Mouse (Mus musculus) MN1 (cell line): ENCODE measurements around the gene Chmp6.

Experiments used
- DNase-seq: peaks from one replicate; pipeline ENCODE4 v3.0.0-alpha.2; 2016; ENCODE audit warnings: low spot score

The Chmp6 gene

DNA sequence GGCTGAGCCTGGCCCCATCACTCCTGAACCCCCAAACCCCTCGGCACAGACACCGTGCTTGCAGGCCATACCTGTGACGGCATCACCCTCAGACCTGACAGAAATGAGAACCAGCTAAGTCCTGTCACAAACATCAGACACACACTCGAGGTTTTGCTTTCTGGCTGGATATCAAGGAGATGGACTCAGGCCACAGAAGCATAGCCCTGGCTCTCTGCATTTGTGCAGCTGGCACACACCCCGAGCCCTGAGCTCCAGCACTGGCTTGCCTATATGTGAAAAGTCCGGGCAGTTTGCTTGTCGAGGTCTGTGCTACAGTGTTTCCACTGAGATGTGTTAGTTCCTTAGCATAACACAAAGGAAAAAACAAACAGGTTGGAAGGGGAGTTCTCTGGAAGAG lies 5.5 kb upstream of the Chmp6 start:
- no peak for DNase-seq

DNA sequence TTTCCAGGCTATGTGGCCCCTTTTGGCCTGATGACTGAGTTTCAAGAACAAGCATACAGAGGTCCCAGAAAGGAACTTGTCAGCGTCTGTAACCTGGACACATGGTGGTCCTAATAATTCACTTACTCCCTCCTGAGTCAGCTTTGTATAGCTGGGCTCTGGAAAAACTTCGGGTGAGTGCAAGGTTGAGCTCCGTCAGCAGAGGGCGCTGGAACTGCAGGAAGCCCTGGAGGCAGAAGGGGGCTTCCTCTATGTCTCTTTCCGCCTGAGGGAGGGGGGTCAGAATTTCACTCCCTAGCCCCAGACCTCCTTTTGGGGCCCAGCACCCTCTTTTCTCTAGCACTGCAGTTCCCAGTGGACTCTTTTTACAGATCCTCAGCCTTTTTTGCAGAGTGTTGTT lies 3.8 kb upstream of the Chmp6 start:
- DNase-seq = peak; percentile 56

DNA sequence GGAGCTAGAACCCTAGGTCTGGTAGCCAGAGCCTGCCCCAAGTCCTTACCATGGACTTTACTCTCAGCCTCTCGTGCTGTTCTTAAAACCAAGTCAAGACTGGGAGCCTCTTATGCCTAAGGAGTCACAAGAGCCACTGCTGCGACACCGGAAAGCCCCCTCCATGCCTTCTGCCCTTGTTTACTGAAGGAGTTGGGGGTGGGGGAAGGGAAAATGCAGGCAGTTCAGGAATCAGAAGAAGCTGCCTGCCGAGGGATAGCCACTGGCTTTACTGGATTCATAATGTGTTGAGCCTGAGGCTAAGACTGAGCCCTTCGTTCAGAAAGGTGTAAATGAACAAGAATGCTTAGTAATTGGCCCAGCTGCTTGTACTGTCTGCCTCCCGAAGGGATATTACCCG lies 396 bp upstream of the Chmp6 start:
- DNase-seq = no peak

DNA sequence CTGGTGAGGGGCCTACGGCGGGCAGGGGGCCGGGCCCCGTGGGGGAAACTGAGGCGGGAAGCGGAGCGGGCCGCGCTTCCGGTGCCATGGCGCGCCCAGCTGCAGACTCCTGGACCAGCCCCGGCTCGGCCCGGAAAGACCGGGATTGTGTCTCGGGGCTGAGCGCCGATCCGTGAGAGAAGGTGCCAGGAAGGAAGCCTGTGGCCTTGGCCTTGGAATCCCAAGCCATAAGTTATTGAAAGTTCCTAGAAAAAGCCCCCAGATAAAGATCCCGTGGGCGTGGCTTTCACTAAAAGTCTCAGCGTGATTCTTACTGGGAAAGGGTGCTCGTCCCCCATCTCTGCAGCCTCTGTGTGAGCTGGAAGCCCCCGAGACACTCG lies 684 bp downstream of the Chmp6 start:
- DNase-seq = peak; percentile 33

DNA sequence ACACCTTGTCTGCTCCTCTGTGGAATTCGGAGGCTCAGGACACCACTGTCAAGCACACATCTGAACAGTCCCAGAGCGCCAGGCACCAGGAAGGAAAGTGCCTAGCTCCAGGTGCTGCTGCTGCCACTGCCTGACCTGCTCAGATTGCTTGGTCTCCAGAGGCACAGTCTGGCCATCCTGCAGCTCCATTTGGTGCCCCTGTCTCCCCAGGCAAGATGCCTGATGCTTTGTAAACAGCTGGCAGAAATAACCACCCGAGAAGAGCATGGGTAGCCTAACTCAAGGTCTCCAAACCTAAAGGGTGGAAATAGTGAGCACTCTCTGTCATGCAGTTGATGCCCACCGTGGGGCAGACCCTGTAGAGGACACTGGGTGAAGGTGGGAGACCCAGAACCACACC lies 1.1 kb downstream of the Chmp6 start:
- DNase-seq = no peak

DNA sequence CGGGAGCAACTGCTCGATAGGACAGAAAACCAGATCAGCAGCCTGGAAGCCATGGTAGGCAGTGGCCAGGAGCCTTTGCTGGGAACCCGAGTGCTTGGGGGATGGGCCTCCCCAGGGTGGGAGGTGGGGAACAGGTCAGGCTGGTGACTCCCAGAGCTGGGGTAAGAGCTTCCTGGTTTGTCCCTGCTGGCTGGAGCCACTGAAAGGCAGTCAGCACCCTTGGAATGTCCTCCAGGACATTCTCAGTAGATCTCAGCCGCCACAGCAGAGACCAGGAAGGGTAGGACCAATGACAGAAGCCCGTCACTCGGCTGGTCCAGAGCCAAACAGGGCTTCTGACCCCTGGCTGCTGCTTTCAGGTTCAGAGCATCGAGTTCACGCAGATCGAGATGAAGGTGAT lies 2.4 kb downstream of the Chmp6 start:
- peak; percentile 31 for DNase-seq

DNA sequence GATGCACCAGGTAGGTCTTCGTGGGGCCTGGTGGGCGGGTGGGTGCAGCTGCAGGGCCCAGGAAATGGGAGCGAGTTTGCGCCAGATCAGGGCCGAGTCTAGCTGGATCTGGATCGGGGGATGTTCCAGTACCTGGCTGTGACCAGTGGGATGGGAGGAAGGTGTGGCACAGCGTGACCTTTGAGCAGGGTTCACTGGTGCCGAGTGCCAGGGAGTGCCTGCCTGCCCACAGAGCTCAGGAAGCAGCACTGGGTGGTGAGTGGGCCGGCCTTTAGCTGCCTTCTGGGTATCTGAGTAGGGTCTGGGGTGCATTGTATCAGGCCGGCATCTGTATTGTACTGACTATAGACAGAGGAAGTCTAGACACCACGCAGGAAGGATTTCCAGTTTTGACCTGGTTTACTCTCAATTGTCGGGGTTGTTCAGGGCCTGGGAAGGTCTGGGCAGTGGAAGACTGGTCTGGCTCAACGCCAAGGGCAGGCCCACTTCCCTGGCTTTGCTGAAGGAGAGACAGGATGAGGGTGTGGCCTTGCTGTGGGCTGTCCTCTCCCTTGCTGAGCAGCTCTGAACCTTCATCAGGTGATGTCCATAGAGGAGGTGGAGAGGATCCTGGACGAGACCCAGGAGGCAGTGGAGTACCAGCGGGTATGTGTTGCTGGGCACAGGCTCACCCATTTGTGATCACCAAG lies 3.0 kb downstream of the Chmp6 start:
- peak; percentile 84 for DNase-seq

DNA sequence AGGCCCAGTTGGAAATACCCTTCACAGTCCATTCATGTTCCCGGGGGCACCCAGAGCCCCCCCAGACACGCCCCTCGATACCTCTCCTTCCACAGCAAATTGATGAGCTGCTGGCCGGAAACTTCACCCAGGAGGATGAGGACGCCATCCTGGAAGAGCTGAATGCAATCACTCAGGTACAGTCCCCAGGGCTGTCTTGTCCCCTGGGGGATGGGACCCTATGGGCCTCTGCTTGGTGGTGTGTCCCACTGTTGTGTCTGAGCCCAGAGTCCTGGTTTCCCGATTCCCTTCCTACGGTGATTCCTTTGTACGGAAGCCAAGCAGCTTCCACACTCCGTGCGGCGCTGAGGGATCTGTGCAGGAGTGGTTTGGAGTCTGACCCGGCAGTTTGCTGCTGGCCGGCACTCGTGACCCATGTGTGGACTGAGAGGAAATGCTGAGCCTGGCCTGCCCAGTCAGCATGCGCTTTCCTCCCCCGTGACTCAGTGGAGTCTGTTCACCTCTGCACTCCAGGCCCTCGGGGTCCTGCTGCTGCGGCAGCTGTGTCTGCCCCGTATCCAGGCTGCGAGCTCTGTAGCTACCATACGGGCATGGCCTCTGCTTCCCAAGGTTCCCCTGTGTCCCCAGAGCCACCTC lies 3.7 kb downstream of the Chmp6 start:
- DNase-seq = no peak

DNA sequence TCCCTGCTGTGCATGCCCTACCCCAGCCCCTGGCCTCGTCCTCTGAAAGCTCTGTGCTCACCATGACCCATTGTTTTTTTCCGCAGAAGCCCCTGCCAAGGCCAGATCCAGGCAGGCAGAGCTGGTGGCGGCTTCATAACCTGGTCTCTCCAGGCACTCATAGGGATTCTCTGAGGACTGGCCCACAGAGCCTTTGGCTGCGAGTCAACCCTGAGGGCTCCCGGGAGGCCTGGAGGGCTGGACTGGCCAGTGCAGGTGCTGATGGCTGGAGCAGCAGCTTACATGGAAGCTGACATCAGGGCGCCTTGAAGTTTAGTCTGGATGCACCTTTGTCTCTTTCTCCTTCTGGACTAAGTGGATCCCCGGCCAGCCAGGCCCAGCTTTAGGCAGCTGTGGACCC lies 5.3 kb downstream of the Chmp6 start:
- DNase-seq = peak; percentile 87

DNA sequence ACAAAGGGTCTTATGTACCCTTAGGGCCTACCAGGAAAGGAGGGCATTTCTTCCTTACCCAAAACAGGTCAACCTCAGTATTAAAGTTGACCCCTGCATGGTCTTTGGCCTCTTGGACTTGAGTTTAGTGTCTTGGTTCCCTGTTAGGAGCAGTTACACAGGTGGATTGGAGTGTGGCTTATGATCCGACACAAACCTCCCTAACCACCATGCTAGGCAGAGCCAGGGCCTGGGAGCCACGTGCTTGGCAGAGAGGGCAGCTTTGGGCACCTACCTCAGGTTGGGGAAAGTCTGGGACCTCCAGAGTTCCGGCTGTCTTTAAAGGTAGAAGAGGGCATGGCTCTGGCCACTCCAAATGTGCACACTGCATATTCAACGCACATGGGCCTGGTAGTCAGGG lies 6.2 kb downstream of the Chmp6 start:
- DNase-seq = no peak

DNA sequence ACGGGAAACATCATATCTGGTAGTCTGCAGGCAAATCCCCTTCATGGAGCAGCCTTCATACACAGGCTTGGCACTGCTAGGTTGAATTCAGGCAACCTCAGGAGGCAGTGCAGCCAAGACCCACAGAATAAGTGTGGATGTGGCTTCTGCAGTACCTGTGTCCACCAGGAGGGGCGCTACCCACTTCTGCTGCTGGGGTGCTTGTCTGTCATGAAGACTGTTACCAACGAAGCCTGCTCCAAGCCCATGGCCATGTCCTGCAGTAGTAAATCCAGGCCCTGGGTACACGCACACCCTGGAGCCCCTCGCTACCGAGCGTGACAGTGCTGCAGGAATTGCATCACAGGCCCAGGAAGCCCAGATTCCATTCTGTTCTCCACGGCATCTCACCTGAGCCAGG lies 6.7 kb downstream of the Chmp6 start:
- peak; percentile 57 for DNase-seq

DNA sequence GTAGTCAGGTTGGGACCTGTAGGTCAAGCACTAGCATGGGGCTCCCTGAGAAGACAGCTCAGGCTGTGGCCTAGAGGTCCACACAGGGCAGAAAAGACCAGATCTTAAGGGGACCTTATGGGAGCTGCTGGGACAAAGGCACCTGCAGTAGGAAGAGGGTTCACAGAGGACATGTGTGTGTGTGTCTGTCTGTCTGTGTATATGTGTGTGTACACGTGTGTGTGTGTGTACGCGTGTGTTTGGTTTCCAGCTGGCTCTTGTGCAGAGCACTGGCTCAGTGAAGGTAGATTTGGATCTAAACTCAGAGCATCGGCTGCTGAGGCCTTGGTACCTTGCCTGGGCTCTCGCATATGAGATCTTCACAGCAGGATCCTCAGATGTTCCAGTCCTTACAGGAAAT lies 7.4 kb downstream of the Chmp6 start:
- DNase-seq = no peak

DNA sequence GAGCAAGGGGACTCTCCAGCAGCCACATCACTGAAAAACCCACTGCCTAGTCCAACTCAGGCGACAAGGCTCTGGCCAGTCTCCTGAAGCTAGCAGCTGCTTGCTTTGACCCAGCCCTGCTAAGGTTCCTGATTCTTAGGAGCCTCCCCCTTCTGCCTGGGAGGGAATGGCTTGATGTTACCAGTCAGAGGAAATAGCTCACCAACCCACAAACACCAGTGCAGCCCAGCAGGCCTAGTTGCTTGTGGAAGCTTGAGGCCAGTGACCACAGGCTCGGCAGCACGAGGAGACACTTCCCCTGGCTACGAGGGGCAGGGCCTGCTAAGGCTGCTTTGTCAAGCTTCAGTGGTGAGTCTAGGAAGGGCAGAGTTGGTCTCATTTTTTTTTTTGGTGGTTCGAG lies 11.9 kb downstream of the Chmp6 start:
- DNase-seq = no peak

DNA sequence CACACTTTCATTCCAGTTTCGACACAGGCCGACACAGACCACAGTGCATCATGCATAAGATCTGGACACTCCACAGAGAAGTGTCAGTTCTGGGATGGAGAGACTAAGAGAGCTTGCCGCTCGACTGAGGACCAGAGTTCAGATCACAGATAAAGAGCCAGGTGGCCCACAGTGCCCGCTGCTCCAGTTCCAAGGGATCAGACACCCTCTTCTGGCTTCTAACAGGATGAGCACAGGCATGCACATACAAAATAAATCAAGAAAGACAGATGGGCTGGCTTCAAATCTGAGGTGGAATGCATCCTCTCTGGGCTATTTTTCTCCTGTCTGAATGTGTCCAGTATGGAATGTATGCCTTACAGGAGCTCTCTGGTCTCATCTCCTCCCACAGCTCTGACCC lies 13.5 kb downstream of the Chmp6 start:
- DNase-seq = peak; percentile 64

DNA sequence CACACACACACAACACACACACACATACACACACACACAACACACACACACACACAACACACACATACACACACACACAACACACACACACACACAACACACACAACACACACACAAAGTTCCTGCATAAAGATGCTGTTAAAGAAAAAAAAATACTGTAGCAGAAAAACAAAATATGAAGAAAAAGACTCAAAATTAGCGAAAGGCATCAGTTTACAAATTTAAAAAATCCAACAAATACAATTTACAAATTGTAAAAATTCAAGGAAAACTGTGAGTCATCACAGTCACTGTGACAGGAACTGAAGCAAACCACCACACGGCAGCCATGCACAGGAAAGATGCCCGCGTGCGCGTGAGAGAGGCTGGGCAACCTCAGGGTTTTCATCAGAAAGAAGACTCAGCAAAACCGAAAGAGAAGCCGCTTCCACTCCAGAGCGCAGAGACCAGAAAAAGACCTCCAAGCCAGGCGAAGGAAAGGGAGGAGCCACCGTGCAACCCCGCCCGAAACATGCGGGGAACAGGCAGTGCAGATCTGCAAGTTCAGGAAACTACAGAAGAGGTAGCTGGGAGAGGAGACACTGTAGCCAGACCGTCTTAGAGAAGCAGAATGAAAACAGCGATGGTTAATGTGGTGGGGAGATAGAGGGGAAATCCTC lies 14.9 kb downstream of the Chmp6 start:
- DNase-seq = peak; percentile 53

DNA sequence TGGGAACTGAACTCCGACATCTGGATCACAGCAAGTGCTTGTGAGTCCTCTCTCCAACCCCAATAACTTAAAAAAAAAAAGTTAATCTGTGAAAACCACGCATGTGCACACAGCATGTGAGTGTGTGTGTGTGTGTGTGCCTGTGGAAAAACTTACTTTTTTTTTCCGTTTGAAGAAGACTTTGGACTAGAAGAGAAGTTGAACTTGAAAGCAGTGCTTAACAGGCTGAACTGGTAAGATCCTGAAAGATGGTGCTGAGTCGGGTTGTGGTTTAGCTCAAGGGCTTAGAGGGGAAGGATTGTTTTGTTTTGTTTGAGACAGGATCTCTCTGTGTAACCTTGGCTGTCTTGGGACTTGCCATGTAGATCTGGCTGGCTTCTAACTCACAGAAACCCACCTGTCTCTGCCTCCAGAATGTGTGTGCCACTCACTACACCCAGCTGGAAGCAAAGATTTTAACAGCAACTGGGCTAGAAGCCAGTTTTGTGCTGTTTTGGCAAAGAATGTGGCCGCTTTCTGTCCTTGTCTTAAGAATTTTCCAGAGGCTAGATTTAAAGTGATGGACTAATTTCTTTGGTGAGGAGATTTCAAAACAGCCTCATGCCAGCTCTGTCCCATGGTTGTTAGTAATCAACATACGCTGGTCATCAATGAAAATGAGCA lies 16.5 kb downstream of the Chmp6 start:
- DNase-seq = no peak

DNA sequence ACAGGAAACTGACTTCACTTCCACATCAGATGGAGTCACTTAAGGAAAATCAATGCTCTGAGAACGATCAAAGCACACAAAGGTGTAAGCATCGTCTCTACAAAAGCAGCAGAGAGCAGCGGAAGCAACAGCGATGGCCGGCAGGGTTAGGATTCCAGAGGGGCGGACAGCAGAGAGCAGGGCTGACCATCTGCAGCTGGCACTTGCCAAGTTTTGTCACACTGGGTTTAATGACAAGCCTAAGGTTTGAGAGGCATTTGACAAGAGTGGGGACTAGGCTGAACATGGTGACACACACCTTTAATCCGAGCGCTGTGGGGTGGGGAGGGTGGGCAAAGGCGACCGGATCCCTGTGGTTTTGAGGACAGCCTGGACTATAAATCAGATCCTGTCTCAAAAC lies 18.6 kb downstream of the Chmp6 start:
- DNase-seq = no peak

DNA sequence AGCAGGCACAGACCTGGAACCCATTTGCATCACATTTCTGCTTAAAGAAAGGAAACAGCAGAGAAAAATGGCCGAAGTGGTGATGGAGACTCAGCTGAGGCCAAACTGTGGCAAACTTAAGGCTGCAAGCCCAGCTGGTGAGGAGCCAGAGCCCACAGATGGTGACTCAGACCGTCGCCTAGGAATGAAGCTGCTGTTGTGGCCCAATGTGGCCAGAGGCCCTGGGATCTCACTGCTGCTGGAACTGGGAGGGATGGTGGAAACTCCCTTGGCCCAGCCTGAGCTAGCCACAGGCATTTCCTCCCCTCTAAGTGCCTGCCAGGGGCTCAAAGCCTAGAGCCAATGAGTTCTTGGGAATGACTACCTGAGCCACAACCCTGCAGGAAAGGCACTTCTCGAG lies 19.9 kb downstream of the Chmp6 start:
- peak; percentile 70 for DNase-seq

DNA sequence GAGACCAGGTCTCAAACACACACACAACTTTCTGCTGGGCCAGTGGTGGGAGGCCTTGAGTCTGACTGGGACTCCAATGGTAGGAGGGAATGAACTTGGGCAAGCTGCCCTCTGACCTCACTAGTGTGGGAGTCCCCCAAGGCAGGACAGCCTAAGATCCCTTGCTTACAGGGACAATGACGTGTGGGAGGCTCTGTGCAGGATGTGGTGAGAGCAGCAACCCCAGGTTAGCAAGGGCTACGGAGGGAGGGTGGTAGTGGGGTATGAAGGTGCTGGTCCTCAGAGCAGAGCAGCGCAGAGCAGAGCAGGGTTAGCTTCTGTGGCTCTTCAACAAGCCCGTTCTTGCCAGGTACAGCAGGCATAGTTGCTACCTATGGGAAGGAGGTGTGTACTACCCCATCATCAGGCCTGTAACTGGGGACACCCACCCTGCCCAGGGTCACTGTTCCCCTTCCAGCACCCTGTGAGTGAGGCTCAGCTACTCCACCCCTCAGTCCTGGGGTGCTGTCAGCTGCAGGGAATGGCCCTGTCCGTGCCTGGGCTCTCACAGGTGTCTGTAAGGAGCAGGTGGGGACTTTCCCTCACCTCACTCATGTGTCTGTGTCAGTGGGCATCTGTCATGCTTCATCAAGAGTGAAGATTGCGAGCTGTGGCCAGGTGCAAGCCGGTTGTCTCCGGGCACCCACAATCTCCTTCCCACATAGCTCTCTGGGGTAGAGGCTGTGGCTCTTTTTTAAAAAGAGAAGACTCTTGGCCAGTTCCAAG lies 20.8 kb downstream of the Chmp6 start:
- no peak for DNase-seq

DNA sequence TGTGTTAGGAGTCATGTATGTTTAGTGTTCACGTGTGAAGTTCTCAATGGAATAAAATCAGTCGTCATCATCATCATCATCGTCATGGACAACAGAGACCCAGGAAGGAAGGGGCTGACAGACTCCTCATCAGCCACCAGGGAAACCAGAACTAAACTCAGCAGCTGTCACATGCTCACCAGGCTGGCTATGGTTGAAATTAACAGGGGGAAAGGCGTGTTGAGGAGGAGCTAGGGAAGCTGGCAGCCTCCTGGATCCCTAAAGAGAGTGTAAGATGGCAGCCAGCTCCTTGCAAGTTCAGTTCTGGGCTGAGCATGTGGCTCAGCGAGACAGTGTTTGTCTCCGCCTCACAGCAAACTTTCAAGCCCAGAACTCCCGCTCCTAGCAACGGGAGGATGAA lies 21.5 kb downstream of the Chmp6 start:
- no peak for DNase-seq

DNA sequence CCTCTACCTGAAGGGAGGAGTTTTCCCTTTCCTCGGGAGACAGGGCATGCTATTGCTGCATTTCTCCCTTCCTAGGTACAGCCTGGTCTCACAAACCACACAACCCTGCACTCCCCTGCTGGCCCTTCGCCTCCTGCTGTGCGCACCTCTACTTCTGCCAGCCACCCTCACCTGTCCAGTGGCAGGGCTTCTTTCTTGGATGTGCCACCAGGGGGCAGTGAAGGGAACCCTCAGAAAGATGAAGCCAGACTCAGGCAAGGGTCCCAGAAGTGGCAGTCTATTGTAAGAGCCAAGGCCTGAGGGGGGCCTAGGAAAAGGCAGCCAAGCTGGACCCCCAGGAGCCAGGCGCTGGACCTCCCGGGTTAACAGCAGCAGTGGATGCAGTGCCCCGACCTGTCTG lies 22.2 kb downstream of the Chmp6 start:
- peak; percentile 55 for DNase-seq

DNA sequence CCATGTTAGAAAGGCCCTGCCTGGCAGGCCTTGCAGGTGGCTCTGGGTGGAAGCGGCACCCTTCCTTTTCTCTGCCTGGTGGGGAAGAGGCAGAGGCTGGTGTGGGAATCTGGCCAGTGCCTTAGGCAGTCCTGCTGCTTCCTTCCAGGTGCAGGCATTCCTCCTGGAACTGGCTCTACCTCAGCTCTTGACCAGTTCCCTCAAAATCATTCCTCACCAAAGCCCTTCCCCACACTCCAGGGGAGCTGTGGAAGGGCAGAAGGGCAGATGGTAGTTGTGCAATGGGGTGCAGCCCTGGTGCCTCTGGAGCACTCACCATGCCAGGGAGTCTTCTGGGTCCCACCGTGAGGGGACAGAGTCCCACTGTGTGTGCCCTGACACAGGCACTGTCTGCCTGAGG lies 23.2 kb downstream of the Chmp6 start:
- DNase-seq = no peak
